Mouse (Mus musculus) neural tube, embryonic 13.5 days (tissue): ENCODE measurements around the gene Ick. TPM values are rescaled to one million over a fixed set of nuclear protein-coding genes. Genes with fewer than 3 reads are reported as not detected.
A peak's percentile ranks its signal among the peaks of the same experiment; 100 is the strongest.
"Not testable (repeated sequence)": the region's sequence is repeated elsewhere in the genome, so short reads cannot be mapped to it uniquely, and the experiment has no call there.

Source experiments
- ATAC-seq: fragments of 200-750 bp; cut with Nextera tagmentation; 2 replicates; pipeline ENCODE4 v1.8.0; 2017; ENCODE audit warnings: low read depth, mild to moderate bottlenecking, moderate TSS enrichment, moderate library complexity
- H3K27ac ChIP-seq: fragments of 300-500 bp; sonication (generic); replicated peaks from 2 replicates; pipeline ENCODE4 v1.5.1; 2015; ENCODE audit warnings: moderate library complexity, mild to moderate bottlenecking, inconsistent platforms
- H3K27me3 ChIP-seq: fragments of 300-500 bp; sonication (generic); 2 replicates; pipeline ENCODE4 v1.6.1; 2015; ENCODE audit warnings: mild to moderate bottlenecking, inconsistent platforms
- H3K36me3 ChIP-seq: fragments of 300-500 bp; sonication (generic); 2 replicates; pipeline ENCODE4 v1.6.1; 2015; ENCODE audit warnings: mild to moderate bottlenecking, inconsistent platforms
- H3K4me1 ChIP-seq: fragments of 300-500 bp; sonication (generic); replicated peaks from 2 replicates; pipeline ENCODE4 v1.6.1; 2015; ENCODE audit warnings: inconsistent platforms
- H3K4me2 ChIP-seq: fragments of 300-500 bp; sonication (generic); 2 replicates; pipeline ENCODE4 v1.6.1; 2015; ENCODE audit warnings: inconsistent platforms, mild to moderate bottlenecking, moderate library complexity
- H3K4me3 ChIP-seq: fragments of 300-500 bp; sonication (generic); 2 replicates; pipeline ENCODE4 v1.5.1; 2015; ENCODE audit warnings: mild to moderate bottlenecking, inconsistent platforms
- H3K9ac ChIP-seq: fragments of 300-500 bp; sonication (generic); 2 replicates; pipeline ENCODE4 v1.6.1; 2015; ENCODE audit warnings: moderate library complexity, mild to moderate bottlenecking, inconsistent platforms
- H3K9me3 ChIP-seq: fragments of 300-500 bp; sonication (generic); 2 replicates; pipeline ENCODE4 v1.6.1; 2016; ENCODE audit warnings: inconsistent platforms
- WGBS: fragments of 180-500 bp; shearing (Covaris S2); methylation state at CpG from one replicate; pipeline ENCODE4 v1.1.7; 2015; 5-methylcytosine and 5-hydroxymethylcytosine counted together
- polyA plus RNA-seq: library from polyadenylated mRNA; unstranded; fragments of >200 nt; fragmentation: Nextera tagmentation; extraction: Ambion mirVana; gene quantifications from 2 replicates; pipeline ENCODE4 v1.2.1, GENCODE M21; 2015

The Ick gene
- polyA plus RNA-seq, 1 experiment from 2014 or later = 37.3 TPM

GRCm38 (mm10) chr9:78122939-78123712 lies 14.1 kb downstream of the Ick start:
- no peak overlapping the region for H3K4me3 ChIP-seq
- no peak overlapping the region for H3K4me2 ChIP-seq
- ATAC-seq = no peak
- H3K36me3 ChIP-seq = peaks cover 36% of the 10 kb centered on the region
- peaks cover 29% of the 10 kb centered on the region for H3K4me1 ChIP-seq
- no peak overlapping the region for H3K9ac ChIP-seq
- H3K27ac ChIP-seq = no peak overlapping the region
- 91% methylated on average over 7 of the region's 7 CpGs for WGBS
- H3K9me3 ChIP-seq = no peaks in the 10 kb centered on the region
- no peaks in the 10 kb centered on the region for H3K27me3 ChIP-seq

- Histone ChIP-seq H3K4me2 (no peak overlapping the region), H3K27ac (no peak overlapping the region), H3K27me3 (no peaks in the 10 kb centered on the region), H3K9me3 (no peaks in the 10 kb centered on the region), H3K4me3 (no peak overlapping the region), H3K9ac (no peak overlapping the region), H3K4me1 (peaks cover 29% of the 10 kb centered on the region), H3K36me3 (peaks cover 27% of the 10 kb centered on the region)
- WGBS = 83% methylated on average over 6 of the region's 6 CpGs
- no peak; the same call in 1 of the 2 replicates for ATAC-seq
These were observed 15.3 kb downstream of the Ick start for GRCm38 (mm10) chr9:78124297-78124696.

GRCm38 (mm10) chr9:78126007-78126406 lies 17.0 kb downstream of the Ick start:
- H3K36me3 ChIP-seq = peaks cover 30% of the 10 kb centered on the region
- ATAC-seq = no peak
- no peak overlapping the region for H3K4me3 ChIP-seq
- WGBS = 62% methylated on average over 6 of the region's 6 CpGs
- no peaks in the 10 kb centered on the region for H3K27me3 ChIP-seq
- no peaks in the 10 kb centered on the region for H3K9me3 ChIP-seq
- H3K27ac ChIP-seq = peak overlapping the region; percentile 66
- H3K9ac ChIP-seq = 0 out of 2 replicates have a peak overlapping the region, but pooled peaks have one; percentile 27
- H3K4me1 ChIP-seq = peaks cover 29% of the 10 kb centered on the region
- no peak overlapping the region for H3K4me2 ChIP-seq

- Histone ChIP-seq H3K27ac (peak overlapping the region; percentile 66), H3K36me3 (peaks cover 30% of the 10 kb centered on the region), H3K27me3 (no peaks in the 10 kb centered on the region), H3K4me3 (no peak overlapping the region), H3K9me3 (no peaks in the 10 kb centered on the region), H3K4me1 (peaks cover 29% of the 10 kb centered on the region), H3K9ac (0 out of 2 replicates have a peak overlapping the region, but pooled peaks have one; percentile 27), H3K4me2 (no peak overlapping the region)
- WGBS = 69% methylated on average over 10 of the region's 10 CpGs
- peak; percentile 25; the same call in 1 of the 2 replicates for ATAC-seq
These were observed 17.7 kb downstream of the Ick start for GRCm38 (mm10) chr9:78126643-78127042.

- H3K4me1 ChIP-seq = peaks cover 14% of the 10 kb centered on the region
- peaks cover 76% of the 10 kb centered on the region for H3K36me3 ChIP-seq
- no peak overlapping the region for H3K4me3 ChIP-seq
- H3K9me3 ChIP-seq = no peaks in the 10 kb centered on the region
- no peak overlapping the region for H3K4me2 ChIP-seq
- H3K27me3 ChIP-seq = no peaks in the 10 kb centered on the region
- 29% methylated on average over 7 of the region's 7 CpGs for WGBS
- no peak; the same call in 1 of the 2 replicates for ATAC-seq
- H3K9ac ChIP-seq = no peak overlapping the region
- peak overlapping the region; percentile 42; the same call in 1 of the 2 replicates for H3K27ac ChIP-seq
These were observed 26.7 kb downstream of the Ick start for GRCm38 (mm10) chr9:78135658-78136057.

- H3K4me1 ChIP-seq = peaks cover 14% of the 10 kb centered on the region
- 86% methylated on average over 9 of the region's 9 CpGs for WGBS
- H3K36me3 ChIP-seq = peaks cover 74% of the 10 kb centered on the region
- H3K27me3 ChIP-seq = no peaks in the 10 kb centered on the region
- 0 out of 2 replicates have a peak, but pooled peaks cover 3% of the 10 kb centered on the region for H3K9me3 ChIP-seq
- no peak overlapping the region for H3K4me2 ChIP-seq
- H3K9ac ChIP-seq = no peak overlapping the region
- peak overlapping the region; percentile 46 for H3K27ac ChIP-seq
- no peak overlapping the region for H3K4me3 ChIP-seq
- ATAC-seq = no peak
These were observed 29.2 kb downstream of the Ick start for GRCm38 (mm10) chr9:78138044-78138676.

- Histone ChIP-seq H3K9ac (no peak overlapping the region), H3K36me3 (peaks cover 76% of the 10 kb centered on the region), H3K27me3 (no peaks in the 10 kb centered on the region), H3K4me1 (peaks cover 14% of the 10 kb centered on the region), H3K27ac (no peak overlapping the region), H3K4me2 (no peak overlapping the region), H3K9me3 (0 out of 2 replicates have a peak, but pooled peaks cover 3% of the 10 kb centered on the region), H3K4me3 (no peak overlapping the region)
- WGBS = 93% methylated on average over 4 of the region's 4 CpGs
- ATAC-seq = no peak
These were observed 30.5 kb downstream of the Ick start for GRCm38 (mm10) chr9:78139463-78139862.

- Histone ChIP-seq H3K27me3 (no peaks in the 10 kb centered on the region), H3K36me3 (peaks cover 79% of the 10 kb centered on the region), H3K27ac (no peak overlapping the region), H3K4me1 (peaks cover 7% of the 10 kb centered on the region; the same call in 1 of the 2 replicates), H3K4me2 (no peak overlapping the region), H3K9ac (no peak overlapping the region), H3K4me3 (no peak overlapping the region), H3K9me3 (0 out of 2 replicates have a peak, but pooled peaks cover 3% of the 10 kb centered on the region)
- 0 out of 2 replicates have a peak, but pooled peaks have one; percentile 59 for ATAC-seq
- WGBS = 69% methylated on average over 4 of the region's 4 CpGs
These were observed 37.1 kb downstream of the Ick start for GRCm38 (mm10) chr9:78146099-78146498.

- H3K27me3 ChIP-seq = no peaks in the 10 kb centered on the region
- peaks cover 79% of the 10 kb centered on the region for H3K36me3 ChIP-seq
- peaks cover 7% of the 10 kb centered on the region; the same call in 1 of the 2 replicates for H3K4me1 ChIP-seq
- no peak overlapping the region for H3K4me3 ChIP-seq
- WGBS = 71% methylated on average over 6 of the region's 6 CpGs
- H3K9me3 ChIP-seq = 0 out of 2 replicates have a peak, but pooled peaks cover 3% of the 10 kb centered on the region
- ATAC-seq = no peak
- H3K9ac ChIP-seq = no peak overlapping the region
- H3K27ac ChIP-seq = no peak overlapping the region
- H3K4me2 ChIP-seq = no peak overlapping the region
These were observed 37.6 kb downstream of the Ick start for GRCm38 (mm10) chr9:78146627-78147026.

GRCm38 (mm10) chr9:78148149-78148548 lies 39.2 kb downstream of the Ick start:
- ATAC-seq = no peak

GRCm38 (mm10) chr9:78149770-78150169 lies 40.8 kb downstream of the Ick start:
- H3K4me1 ChIP-seq, H3K4me3 ChIP-seq, H3K27me3 ChIP-seq, H3K9me3 ChIP-seq, H3K4me2 ChIP-seq, ATAC-seq, H3K9ac ChIP-seq, H3K27ac ChIP-seq: not testable (repeated sequence)
- WGBS = 83% methylated on average over 2 of the region's 2 CpGs
- peaks cover 78% of the 10 kb centered on the region for H3K36me3 ChIP-seq

More at GRCm38 (mm10) chr9:78148149-78148548, 39.2 kb downstream of the Ick start:
- no peaks in the 10 kb centered on the region for H3K9me3 ChIP-seq
- H3K4me1 ChIP-seq = peaks cover 7% of the 10 kb centered on the region; the same call in 1 of the 2 replicates
- no peak overlapping the region for H3K4me3 ChIP-seq
- H3K36me3 ChIP-seq = peaks cover 79% of the 10 kb centered on the region
- H3K27ac ChIP-seq = no peak overlapping the region
- no peak overlapping the region for H3K4me2 ChIP-seq
- WGBS = 92% methylated on average over 6 of the region's 6 CpGs
- H3K27me3 ChIP-seq = no peaks in the 10 kb centered on the region
- H3K9ac ChIP-seq = no peak overlapping the region
